Comparison of ENCODE assay signal across 16 mouse cellular contexts in genomic region chr1:121051496-121052119, GRCm38 (mm10).
DNase-seq lines count a peak whose midpoint lies in the region; ATAC-seq and TF ChIP-seq lines count a peak whose summit lies in the region.
"Had no signal": no experiment of that assay in that cellular context is flagged by ENCODE, and none has a peak within 500 bp of the region (broad histone marks: within the 10 kb centered on the region; RNA-seq: fewer than 3 reads in every experiment).

No protein-coding gene starts in this region.

- no peak overlapping the region for H3K4me2 ChIP-seq in forebrain, postnatal 0 days (ENCODE audit: low read depth)
- no peak overlapping the region for H3K4me2 ChIP-seq in hindbrain, postnatal 0 days (ENCODE audit: low read depth, low read length)
- H3K4me2 ChIP-seq in neural tube, embryonic 15.5 days: no peak overlapping the region

- no peak overlapping the region for H3K9ac ChIP-seq in forebrain, postnatal 0 days
- no peak overlapping the region for H3K9ac ChIP-seq in hindbrain, postnatal 0 days (replicated peaks; ENCODE audit: low read length)
- no peak overlapping the region for H3K9ac ChIP-seq in neural tube, embryonic 15.5 days (replicated peaks)

- peak; percentile 16 for DNase-seq in retina, postnatal 1 day
- no peak for DNase-seq in retina, embryonic 14.5 days (ENCODE audit: low spot score)
- DNase-seq in forebrain, postnatal 0 days: peak; percentile 7
- peak; percentile 4 for DNase-seq in hindbrain, postnatal 0 days (ENCODE audit: low spot score)
- DNase-seq in c-Kit-positive CD71-positive TER-119-positive erythroid progenitor cells, embryonic 14.5 days (ENCODE audit: low spot score): no peak
- DNase-seq in B cell, adult 2 months: no peak
- DNase-seq: heart, adult 18-20 months; kidney, adult 2 months; left cerebral cortex, postnatal 4 days; lung, adult 18-20 months; right cerebral cortex, adult 18-20 months had no signal

- peaks cover 41% of the 10 kb centered on the region for H3K27me3 ChIP-seq in forebrain, postnatal 0 days (ENCODE audit: insufficient read depth, low read length)
- H3K27me3 ChIP-seq in hindbrain, postnatal 0 days (ENCODE audit: insufficient read depth, low read length): peaks cover 4% of the 10 kb centered on the region; the same call in 1 of the 2 replicates
- peaks cover 57% of the 10 kb centered on the region for H3K27me3 ChIP-seq in neural tube, embryonic 15.5 days (replicated peaks)

- 30% methylated on average over 6 of the region's 6 CpGs for WGBS in forebrain, postnatal 0 days
- WGBS in hindbrain, postnatal 0 days: 30% methylated on average over 6 of the region's 6 CpGs
- 20% methylated on average over 6 of the region's 6 CpGs for WGBS in neural tube, embryonic 15.5 days

- no peaks in the 10 kb centered on the region for H3K4me1 ChIP-seq in forebrain, postnatal 0 days (ENCODE audit: insufficient read depth)
- H3K4me1 ChIP-seq in hindbrain, postnatal 0 days (ENCODE audit: insufficient read depth, low read length): 0 out of 2 replicates have a peak, but pooled peaks cover 8% of the 10 kb centered on the region
- H3K4me1 ChIP-seq in neural tube, embryonic 15.5 days: peaks cover 17% of the 10 kb centered on the region

- H3K9me3 ChIP-seq in forebrain, postnatal 0 days (ENCODE audit: low read length): no peaks in the 10 kb centered on the region
- H3K9me3 ChIP-seq in hindbrain, postnatal 0 days (ENCODE audit: low read length): no peaks in the 10 kb centered on the region
- no peaks in the 10 kb centered on the region for H3K9me3 ChIP-seq in neural tube, embryonic 15.5 days (replicated peaks)

- H3K4me3 ChIP-seq in forebrain, postnatal 0 days (ENCODE audit: low read depth, low read length): no peak overlapping the region
- H3K4me3 ChIP-seq in hindbrain, postnatal 0 days (ENCODE audit: low read length): no peak overlapping the region
- H3K4me3 ChIP-seq in neural tube, embryonic 15.5 days (replicated peaks): no peak overlapping the region
- H3K4me3 ChIP-seq: erythroblast, embryonic 14.5 days had no signal

- no peak for TF ChIP-seq CTCF in forebrain, postnatal 0 days (IDR thresholded peaks at IDR 0.05; ENCODE audit: low read depth)
- TF ChIP-seq CTCF in hindbrain, postnatal 0 days (IDR thresholded peaks at IDR 0.05; ENCODE audit: low read depth): no peak

- no peaks in the 10 kb centered on the region for H3K36me3 ChIP-seq in forebrain, postnatal 0 days (ENCODE audit: insufficient read depth)
- no peaks in the 10 kb centered on the region for H3K36me3 ChIP-seq in hindbrain, postnatal 0 days (ENCODE audit: insufficient read depth, low read length)
- H3K36me3 ChIP-seq in neural tube, embryonic 15.5 days: no peaks in the 10 kb centered on the region
- H3K36me3 ChIP-seq: G1E had no signal

- no peak for ATAC-seq in forebrain, postnatal 0 days
- no peak for ATAC-seq in hindbrain, postnatal 0 days
- peak; percentile 66; the same call in 1 of the 2 replicates for ATAC-seq in neural tube, embryonic 15.5 days (ENCODE audit: low FRiP score)
- ATAC-seq in inflammation-experienced regulatory T-cells, adult 6 months: no peak
- ATAC-seq: CD4-positive, CD25-positive, alpha-beta regulatory T cell, adult 4 months had no signal

- no peak overlapping the region for H3K27ac ChIP-seq in forebrain, postnatal 0 days (ENCODE audit: low read depth, low read length)
- no peak overlapping the region for H3K27ac ChIP-seq in hindbrain, postnatal 0 days
- H3K27ac ChIP-seq in neural tube, embryonic 15.5 days (replicated peaks): no peak overlapping the region

Comparison
In these comparisons a context has a peak if more than half of its experiments do, and no peak if none do; other contexts are left out.
1. DNase-seq: peak in retina, postnatal 1 day (single experiment), forebrain, postnatal 0 days (single experiment) and hindbrain, postnatal 0 days (single experiment); none in retina, embryonic 14.5 days (single experiment), c-Kit-positive CD71-positive TER-119-positive erythroid progenitor cells, embryonic 14.5 days (single experiment) and B cell, adult 2 months (0 of 2).